Mouse (Mus musculus): ENCODE measurements around the gene Glrp1. TPM values are rescaled to one million over a fixed set of nuclear protein-coding genes. Genes with fewer than 3 reads are reported as not detected.

Glrp1 gene
- polyA plus RNA-seq, 1 experiment: not detected

DNA sequence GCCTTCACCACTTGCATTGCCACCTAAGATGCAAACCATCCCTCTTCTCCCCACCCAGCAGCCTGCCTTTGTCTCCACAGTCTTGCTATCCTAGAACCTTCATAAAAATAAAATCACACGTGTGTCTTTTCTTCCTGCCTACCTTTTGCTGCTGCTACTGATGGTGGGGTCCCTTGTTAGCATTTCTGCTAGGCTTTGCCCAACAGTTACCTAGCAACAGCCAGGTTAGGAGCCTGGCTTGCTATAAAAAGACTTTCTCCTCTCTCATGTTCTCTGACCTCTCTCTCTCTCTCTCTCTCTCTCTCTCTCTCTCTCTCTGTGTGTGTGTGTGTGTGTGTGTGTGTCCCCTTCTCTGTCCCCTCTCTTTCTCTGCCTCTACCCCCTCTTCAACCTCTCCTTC, 48.8 kb downstream of the Glrp1 start:
- Histone ChIP-seq H3K4me1 (ENCODE audit: control insufficient read depth, insufficient read depth, insufficient read length, low read length) (no peaks in the 10 kb centered on the region), H3K27ac (replicated peaks; ENCODE audit: low read depth, low read length) (no peak overlapping the region), H3K4me3 (ENCODE audit: insufficient read depth, low read depth, low read length) (no peak overlapping the region)

GRCm38 (mm10) chr1:88459655-88460054, 50.2 kb downstream of the Glrp1 start:
- Histone ChIP-seq H3K4me3 (ENCODE audit: insufficient read depth, low read depth, low read length) (no peak overlapping the region), H3K27ac (replicated peaks; ENCODE audit: low read depth, low read length) (no peak overlapping the region)

DNA sequence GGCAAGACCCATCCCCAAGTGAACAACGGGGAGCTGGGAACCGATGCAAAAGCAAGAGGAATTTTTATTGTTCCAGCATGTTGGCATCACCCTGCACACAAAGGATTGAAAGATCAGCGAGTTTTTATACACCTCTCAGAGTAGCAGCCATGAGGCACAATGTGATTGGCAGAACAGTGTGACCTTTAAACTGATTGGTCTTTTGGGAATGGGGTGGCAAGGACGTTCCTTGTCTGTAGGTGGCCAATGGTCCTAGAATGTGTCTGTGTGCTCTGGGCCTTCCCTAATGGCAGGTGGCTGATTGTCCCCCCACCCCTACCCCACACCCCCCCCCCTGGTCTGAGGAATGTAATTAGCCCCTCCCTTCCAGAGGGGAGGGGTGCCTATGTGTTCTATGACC, 50.7 kb downstream of the Glrp1 start:
- Histone ChIP-seq H3K27ac (replicated peaks; ENCODE audit: low read depth, low read length) (no peak overlapping the region), H3K4me1 (ENCODE audit: control insufficient read depth, insufficient read depth, insufficient read length, low read length) (no peaks in the 10 kb centered on the region), H3K4me3 (ENCODE audit: insufficient read depth, low read depth, low read length) (no peak overlapping the region)

More at GRCm38 (mm10) chr1:88459655-88460054, 50.2 kb downstream of the Glrp1 start:
- H3K4me1 ChIP-seq (ENCODE audit: control insufficient read depth, insufficient read depth, insufficient read length, low read length): no peaks in the 10 kb centered on the region

GRCm38 (mm10) chr1:88456451-88457072, 53.3 kb downstream of the Glrp1 start:
- Histone ChIP-seq H3K27ac (replicated peaks; ENCODE audit: low read depth, low read length) (no peak overlapping the region), H3K4me1 (ENCODE audit: control insufficient read depth, insufficient read depth, insufficient read length, low read length) (no peaks in the 10 kb centered on the region), H3K4me3 (ENCODE audit: insufficient read depth, low read depth, low read length) (no peak overlapping the region)

DNA sequence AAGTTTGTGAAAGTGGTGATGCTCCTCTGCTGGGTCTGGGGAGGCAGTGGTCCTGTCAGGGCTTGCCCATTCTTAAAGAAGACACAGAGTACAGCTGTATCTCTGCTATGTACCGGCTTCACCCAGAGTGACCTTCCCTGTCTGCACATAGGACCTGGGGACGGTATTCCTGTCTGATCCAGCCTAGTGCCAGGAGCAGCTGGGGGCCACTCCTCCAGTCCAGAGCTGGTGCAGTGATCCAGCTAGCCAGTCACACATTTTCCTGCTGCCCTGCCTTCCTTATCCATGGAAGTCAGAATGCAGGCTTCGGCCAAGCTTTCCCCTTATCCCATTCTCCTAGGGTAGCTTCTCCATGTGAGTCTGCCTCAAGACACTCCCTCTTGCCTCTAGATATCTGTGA, 54.1 kb downstream of the Glrp1 start:
- Histone ChIP-seq H3K27ac (replicated peaks; ENCODE audit: low read depth, low read length) (no peak overlapping the region), H3K4me3 (ENCODE audit: insufficient read depth, low read depth, low read length) (no peak overlapping the region), H3K4me1 (ENCODE audit: control insufficient read depth, insufficient read depth, insufficient read length, low read length) (peaks cover 3% of the 10 kb centered on the region)

- no peak overlapping the region for H3K4me3 ChIP-seq (ENCODE audit: insufficient read depth, low read depth, low read length)
- peaks cover 8% of the 10 kb centered on the region for H3K4me1 ChIP-seq (ENCODE audit: control insufficient read depth, insufficient read depth, insufficient read length, low read length)
- no peak overlapping the region for H3K27ac ChIP-seq (replicated peaks; ENCODE audit: low read depth, low read length)
Measured at GRCm38 (mm10) chr1:88454703-88455102, 55.2 kb downstream of the Glrp1 start.

- Histone ChIP-seq H3K4me3 (ENCODE audit: insufficient read depth, low read depth, low read length) (no peak overlapping the region), H3K4me1 (ENCODE audit: control insufficient read depth, insufficient read depth, insufficient read length, low read length) (peaks cover 8% of the 10 kb centered on the region), H3K27ac (replicated peaks; ENCODE audit: low read depth, low read length) (no peak overlapping the region)
Measured at GRCm38 (mm10) chr1:88452198-88452597, 57.7 kb downstream of the Glrp1 start.

DNA sequence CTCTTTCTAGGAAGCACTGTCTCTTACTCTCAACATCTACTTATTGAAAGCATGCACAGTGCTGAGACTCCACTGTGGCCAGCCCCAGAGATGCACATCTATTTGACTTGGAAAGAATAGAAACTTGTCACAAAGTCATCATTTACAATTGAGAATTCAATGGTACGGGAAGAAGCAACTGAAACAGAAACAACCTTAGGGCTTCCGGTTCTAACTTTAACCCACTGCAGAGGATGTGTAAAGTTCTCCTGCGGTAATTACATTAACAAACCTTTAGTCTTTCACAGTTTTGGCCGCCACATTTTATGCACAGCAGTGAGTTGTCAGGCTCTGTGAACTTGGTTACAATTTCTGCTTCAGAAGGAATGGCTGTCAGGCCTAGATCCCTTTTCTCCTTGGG, 59.2 kb downstream of the Glrp1 start:
- Histone ChIP-seq H3K4me1 (ENCODE audit: control insufficient read depth, insufficient read depth, insufficient read length, low read length) (peaks cover 8% of the 10 kb centered on the region), H3K4me3 (ENCODE audit: insufficient read depth, low read depth, low read length) (no peak overlapping the region), H3K27ac (replicated peaks; ENCODE audit: low read depth, low read length) (peak overlapping the region; percentile 53; the same call in 1 of the 2 replicates)

Other genes with a start within 250 kb of the Glrp1 start
- 10.3 and 11.1 TPM in 2 replicates for gene Hjurp, start 232.4 kb downstream of the Glrp1 start, polyA plus RNA-seq (2012; ENCODE audit: insufficient read depth, insufficient read length, missing spikeins)
- gene Trpm8, start 232.4 kb downstream of the Glrp1 start, polyA plus RNA-seq (2012; ENCODE audit: insufficient read depth, insufficient read length, missing spikeins): not detected in 2 replicates
- gene Spp2, start 103.1 kb downstream of the Glrp1 start, polyA plus RNA-seq (2012; ENCODE audit: insufficient read depth, insufficient read length, missing spikeins): not detected in 2 replicates
- 0.83 and 1.2 TPM in 2 replicates for gene Arl4c, start 192.2 kb upstream of the Glrp1 start, polyA plus RNA-seq (2012; ENCODE audit: insufficient read depth, insufficient read length, missing spikeins)